Mouse (Mus musculus) liver, adult 10 weeks (tissue): Measurements from ENCODE around the gene Tubb5. TPM values are rescaled to one million over a fixed set of nuclear protein-coding genes. Genes with fewer than 3 reads are reported as not detected.

Experiments used
- polyA plus RNA-seq: library from polyadenylated mRNA; stranded (reverse); fragments of 350-450 nt; fragmentation: Illumina TruSeq; extraction: RNeasy Lipid Tissue Mini Kit (QIAGEN cat#74804); gene quantifications from one replicate; pipeline ENCODE4 v1.2.3, GENCODE M21; 2014; ENCODE audit warnings: low read depth, low replicate concordance

The Tubb5 gene
- 13.4 TPM for polyA plus RNA-seq

GRCm38 (mm10) chr17:35838122-35838544, at the start of gene Tubb5:
Gene Tubb5, minus strand, starts transcription at chr17:35838306.

GRCm38 (mm10) chr17:35879245-35880057, 41.3 kb upstream of the Tubb5 start, which contains the start of gene Dhx16:
Gene Dhx16, plus strand, starts transcription at chr17:35879819.

GRCm38 (mm10) chr17:35865481-35866280, 27.6 kb upstream of the Tubb5 start, which contains the start of gene Ppp1r18:
Gene Ppp1r18, plus strand, starts transcription at chr17:35865593.

GRCm38 (mm10) chr17:35861198-35861857, 23.2 kb upstream of the Tubb5 start, which contains the start of gene Nrm:
Gene Nrm, plus strand, starts transcription at chr17:35861318.

GRCm38 (mm10) chr17:35841076-35841950, 3.2 kb upstream of the Tubb5 start, which contains the start of gene Mdc1:
Gene Mdc1, plus strand, starts transcription at chr17:35841515.

GRCm38 (mm10) chr17:35822964-35823937, 14.9 kb downstream of the Tubb5 start, which contains the start of gene Flot1:
Gene Flot1, plus strand, starts transcription at chr17:35823230.

GRCm38 (mm10) chr17:35821439-35822430, 16.4 kb downstream of the Tubb5 start, which contains the start of gene Ier3:
Gene Ier3, plus strand, starts transcription at chr17:35821684.

Other genes starting within 250 kb of the Tubb5 start
- gene Sfta2, start 236.8 kb downstream of the Tubb5 start, polyA plus RNA-seq, result not detected
- not detected for gene Gm9573, start 211.7 kb downstream of the Tubb5 start, polyA plus RNA-seq
- gene Mucl3, start 194.6 kb downstream of the Tubb5 start, polyA plus RNA-seq, result not detected
- 0.85 TPM for gene Vars2, start 170.7 kb downstream of the Tubb5 start, polyA plus RNA-seq
- gene Gtf2h4, start 164.6 kb downstream of the Tubb5 start, polyA plus RNA-seq, result 2.5 TPM
- 0.13 TPM for gene Ddr1, start 133.7 kb downstream of the Tubb5 start, polyA plus RNA-seq
- gene Ier3, start 16.6 kb downstream of the Tubb5 start, polyA plus RNA-seq, result 0.85 TPM
- 3.9 TPM for gene Flot1, start 15.1 kb downstream of the Tubb5 start, polyA plus RNA-seq
- 4.7 TPM for gene Mdc1, start 3.2 kb upstream of the Tubb5 start, polyA plus RNA-seq
- gene Nrm, start 23.0 kb upstream of the Tubb5 start, polyA plus RNA-seq, result 0.34 TPM
- 1.1 TPM for gene Ppp1r18, start 27.3 kb upstream of the Tubb5 start, polyA plus RNA-seq
- gene Dhx16, start 41.5 kb upstream of the Tubb5 start, polyA plus RNA-seq, result 39.3 TPM
- 17.0 TPM for gene 2310061I04Rik, start 59.1 kb upstream of the Tubb5 start, polyA plus RNA-seq
- gene Atat1, start 71.8 kb upstream of the Tubb5 start, polyA plus RNA-seq, result 10.3 TPM
- 25.6 TPM for gene Mrps18b, start 78.1 kb upstream of the Tubb5 start, polyA plus RNA-seq
- 12.4 TPM for gene Ppp1r10, start 78.1 kb upstream of the Tubb5 start, polyA plus RNA-seq
- gene Abcf1, start 131.5 kb upstream of the Tubb5 start, polyA plus RNA-seq, result 15.0 TPM
- 1.5 TPM for gene Gnl1, start 141.5 kb upstream of the Tubb5 start, polyA plus RNA-seq
- gene Prr3, start 141.9 kb upstream of the Tubb5 start, polyA plus RNA-seq, result 1.4 TPM
- 3.9 TPM for gene H2-T24, start 182.3 kb upstream of the Tubb5 start, polyA plus RNA-seq
- 29.7 TPM for gene H2-T23, start 194.5 kb upstream of the Tubb5 start, polyA plus RNA-seq
- gene H2-T22, start 204.4 kb upstream of the Tubb5 start, polyA plus RNA-seq, result 46.2 TPM
- not detected for gene Gm6034, start 204.7 kb upstream of the Tubb5 start, polyA plus RNA-seq
- not detected for gene Gm11127, start 220.1 kb upstream of the Tubb5 start, polyA plus RNA-seq